Mouse (Mus musculus) CD8-positive naive resting alpha-beta T cell, adult 2 months (primary cell): ENCODE data around the gene Lrmda.

Source experiments
- DNase-seq, 2 experiments: peaks; one replicate each; pipeline ENCODE4 v3.0.0; 2022; ENCODE audit warnings: low read depth in 2 of 2, low spot score in 2 of 2

Gene Lrmda

DNA sequence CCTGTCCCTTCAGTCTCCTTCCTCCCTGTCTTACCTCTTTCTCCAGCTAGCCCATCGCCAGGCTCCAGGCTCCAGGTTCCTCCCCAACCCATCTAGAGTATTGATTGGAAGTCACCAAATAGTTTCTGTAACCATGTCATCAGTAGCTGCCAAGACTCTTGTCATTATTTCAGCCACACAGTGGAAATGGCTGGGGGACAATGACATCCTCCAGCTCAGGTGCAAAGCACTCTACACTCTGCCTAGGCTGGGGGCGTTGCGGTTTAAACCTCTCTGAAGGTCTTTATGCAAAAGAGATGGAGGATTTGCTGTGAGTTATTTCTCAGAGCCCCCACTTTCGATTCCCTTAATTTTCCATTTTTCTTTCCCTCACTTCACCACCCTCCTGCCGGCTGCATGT, 287.2 kb downstream of the Lrmda start:
- no peak for DNase-seq

DNA sequence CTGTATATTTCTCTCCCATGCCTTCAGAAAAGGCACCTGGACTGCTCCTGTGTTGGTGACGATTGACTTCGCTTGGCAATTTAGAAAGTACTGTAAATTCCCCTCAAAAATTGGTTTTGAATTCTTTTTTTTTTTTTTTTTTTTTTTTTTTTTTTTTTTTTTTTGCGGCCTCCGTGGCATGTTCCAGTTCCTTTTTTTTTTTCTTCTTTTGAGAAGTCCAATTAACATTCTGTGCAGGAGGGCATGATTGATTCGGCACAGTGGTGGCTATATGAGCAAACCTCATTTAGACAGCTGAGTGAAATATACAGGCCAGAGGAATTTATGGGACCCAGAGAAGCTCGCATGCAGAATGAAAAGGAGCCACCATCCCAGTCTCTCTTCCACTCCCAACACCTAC, 288.5 kb downstream of the Lrmda start:
- no peak for DNase-seq

DNA sequence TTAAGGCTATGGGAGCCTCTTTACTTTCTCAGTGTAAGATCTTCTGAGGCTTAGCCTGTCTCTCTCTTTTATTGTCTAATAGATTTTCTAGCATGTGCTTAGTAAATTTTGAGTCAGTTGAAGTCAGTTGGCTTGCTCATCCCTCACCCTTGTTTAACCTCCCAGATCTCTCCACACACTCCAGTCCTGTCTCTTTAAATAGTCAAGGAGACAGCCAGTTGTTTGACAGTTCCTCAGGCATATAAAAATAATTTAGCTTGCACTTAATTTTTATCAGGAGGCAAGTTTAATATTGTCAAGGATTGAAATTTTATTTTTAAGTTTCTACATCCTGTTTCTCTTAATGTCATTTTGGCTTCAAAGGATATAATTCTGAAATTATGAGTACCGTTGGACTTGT, 303.5 kb downstream of the Lrmda start:
- DNase-seq: no peak

DNA sequence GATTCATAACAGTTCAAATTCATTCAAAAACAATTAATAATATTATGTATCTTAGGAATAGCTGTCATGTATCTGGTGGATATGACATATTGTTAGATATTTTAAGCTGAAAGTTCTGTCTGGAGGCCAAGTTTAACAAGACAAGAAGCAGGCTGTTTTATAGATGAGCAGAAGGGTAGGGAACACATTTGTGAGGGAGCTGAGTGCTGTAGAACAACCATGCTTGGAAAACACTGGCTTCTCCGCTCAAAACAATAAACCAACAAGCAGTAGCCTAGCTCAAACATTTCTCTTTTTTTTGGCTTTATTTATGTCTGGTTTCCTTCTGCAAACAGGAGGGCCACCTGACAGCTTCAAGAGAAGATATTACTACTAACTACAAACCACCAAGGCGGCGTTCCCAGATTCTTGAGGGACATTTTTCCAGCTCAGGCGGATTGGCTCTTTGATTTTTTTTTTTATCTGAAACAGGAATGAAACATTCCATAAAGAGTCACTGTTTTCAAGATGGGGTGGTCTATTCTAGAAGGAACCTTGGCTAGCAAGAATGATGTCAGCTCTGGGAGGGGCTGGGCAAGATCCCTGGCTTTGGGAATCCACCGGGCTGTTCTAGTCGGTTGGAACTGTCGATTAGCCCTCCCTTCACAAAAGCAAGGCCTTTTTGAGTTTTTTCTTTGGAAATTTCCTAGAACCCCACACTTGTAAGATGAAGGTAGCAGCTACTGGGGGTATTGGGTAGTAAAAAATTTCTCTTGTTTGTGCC, 304.2 kb downstream of the Lrmda start:
- no peak for DNase-seq

DNA sequence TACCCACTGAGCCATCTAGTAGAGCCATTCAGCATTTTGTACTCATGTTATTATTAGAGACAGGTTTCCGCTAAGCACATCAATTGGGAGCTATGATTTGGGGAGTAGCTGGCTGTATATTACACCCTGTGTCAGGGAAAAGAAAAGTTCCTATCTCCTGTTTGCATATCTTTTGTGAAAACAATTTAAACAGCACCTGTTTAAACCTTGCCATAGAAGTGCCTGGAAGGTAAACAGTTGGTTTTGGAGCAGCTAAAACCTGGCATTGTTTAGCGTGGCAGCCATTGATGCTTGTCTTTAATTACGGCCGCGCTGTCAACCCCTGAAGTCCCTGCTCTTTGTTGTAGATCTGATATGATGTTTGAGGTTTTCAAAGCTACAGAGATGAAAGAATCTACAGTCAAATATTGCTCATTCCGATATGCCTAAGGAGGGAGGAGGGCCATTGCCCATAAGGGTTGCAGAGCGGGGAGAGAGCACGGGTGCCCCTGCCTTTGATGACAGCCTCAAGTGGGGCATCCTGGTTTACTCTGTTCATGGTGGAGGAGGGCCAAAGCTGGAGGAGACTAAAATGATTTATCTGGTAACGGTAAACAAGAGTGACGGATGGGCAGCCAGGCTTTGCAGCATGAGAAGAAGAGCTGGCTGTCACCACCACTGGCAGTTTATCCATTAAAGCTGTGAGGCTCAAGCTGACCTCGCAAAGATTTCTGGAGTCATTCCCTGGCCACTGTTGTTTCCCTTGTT, 306.9 kb downstream of the Lrmda start:
- DNase-seq: no peak

DNA sequence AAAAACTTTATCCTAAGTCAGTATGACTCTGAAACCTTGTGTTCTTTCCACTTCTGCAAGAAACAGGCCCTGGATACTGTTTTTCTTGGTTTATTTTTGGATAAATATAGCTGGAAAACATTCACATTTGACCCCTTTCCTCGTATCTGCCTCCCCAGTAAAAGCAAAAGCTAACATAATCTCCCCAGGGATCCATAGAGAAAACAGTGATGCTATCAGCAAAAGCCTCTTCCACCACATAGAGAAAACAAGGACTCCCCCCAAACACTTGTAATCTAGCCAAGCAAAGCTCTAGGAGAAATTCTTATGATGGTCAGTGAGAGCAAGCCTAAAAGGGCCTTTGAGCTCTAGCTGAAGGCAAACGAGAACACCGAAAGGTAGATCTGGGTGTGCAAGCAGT, 309.7 kb downstream of the Lrmda start:
- DNase-seq: no peak

DNA sequence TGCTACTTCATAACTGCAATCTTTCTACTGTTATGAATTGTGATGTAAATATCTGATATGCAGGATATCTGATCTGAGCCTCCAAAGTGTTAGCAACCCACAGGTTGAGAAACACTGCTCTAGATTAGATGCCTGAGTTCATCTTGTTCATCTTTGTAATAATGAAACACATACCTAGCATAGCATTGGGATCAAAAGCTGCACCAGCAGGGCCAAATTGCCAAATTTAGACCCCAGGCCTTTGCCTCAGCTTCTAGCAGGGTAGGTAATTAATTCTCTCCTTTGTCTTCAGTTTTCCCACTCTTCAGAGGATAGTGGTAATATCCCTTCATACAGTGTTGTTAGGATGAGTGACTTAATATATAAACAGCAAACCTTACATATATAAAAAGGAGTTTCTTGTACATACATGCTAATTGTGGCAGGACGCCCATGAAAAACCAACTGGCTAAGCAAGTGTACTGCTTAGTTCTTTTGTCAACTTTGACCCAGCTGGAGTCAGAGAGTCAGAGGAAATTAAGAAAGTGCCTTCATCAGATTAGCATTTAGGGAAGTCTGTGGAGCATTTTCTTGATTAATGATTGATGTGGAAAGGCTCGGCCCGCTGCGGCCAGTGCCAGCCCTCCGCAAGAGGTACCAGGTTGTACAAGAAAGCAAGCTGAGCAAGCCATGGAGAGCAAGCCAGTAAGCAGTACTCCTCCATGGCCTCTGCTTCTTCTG, 315.7 kb downstream of the Lrmda start:
- DNase-seq: no peak

DNA sequence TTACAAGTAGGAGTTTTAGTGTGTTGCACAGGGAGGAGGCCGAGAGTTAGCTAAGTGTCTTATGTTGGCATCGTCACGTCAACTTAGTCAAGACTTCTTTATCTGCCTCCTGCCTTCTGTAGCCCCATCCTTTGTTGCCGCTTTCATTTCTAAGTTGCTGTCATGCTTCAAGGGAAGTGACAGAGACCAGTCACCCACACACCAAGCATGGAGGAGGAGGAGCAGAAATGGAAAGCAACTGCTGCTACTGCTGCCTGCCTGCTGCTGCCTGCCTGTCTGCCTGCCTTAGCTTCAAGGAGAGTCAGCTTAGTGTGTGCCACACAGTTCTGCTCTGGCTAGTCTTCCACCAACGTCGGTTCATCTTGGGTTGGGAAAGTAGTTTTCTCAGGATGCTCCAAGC, 319.7 kb downstream of the Lrmda start:
- no peak for DNase-seq

DNA sequence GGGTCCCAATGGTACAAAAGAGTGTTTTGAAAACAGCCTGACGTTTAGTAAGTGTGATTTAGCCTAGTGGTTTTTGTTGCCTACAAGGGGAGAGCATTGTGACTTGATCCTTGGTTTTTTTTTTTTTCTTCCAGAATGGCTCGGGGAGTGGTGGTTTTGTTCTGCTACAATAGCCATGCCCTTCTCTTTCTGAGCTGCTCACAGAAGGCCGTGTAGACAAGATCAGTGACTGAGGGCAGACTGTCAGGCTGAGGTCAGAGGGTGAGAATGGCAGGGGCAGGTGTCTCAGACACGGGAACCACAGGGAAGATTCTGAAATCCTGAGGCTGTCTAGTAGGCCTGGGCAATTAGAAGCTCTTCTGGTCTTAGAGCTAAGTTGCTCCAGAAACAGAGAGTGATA, 323.8 kb downstream of the Lrmda start:
- no peak for DNase-seq

DNA sequence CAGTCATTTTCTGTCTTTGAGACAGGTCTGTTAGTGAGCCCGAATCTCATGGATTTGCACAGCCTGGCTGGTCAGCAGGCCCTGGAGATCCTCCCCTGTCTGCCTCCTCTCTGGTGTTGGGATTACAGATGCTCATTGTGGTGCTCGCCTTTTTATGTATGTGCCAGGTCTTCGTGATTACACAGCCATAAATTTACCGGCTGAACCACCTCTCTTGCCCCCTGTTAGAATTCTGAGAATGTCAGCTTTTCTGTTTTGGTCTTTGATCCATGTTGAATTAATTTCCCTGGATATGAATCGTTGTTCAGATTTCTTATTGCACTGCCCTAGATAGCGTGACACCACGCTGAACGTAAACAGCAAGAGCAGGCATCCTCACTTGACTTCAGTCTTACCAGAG, 325.7 kb downstream of the Lrmda start:
- DNase-seq: no peak

DNA sequence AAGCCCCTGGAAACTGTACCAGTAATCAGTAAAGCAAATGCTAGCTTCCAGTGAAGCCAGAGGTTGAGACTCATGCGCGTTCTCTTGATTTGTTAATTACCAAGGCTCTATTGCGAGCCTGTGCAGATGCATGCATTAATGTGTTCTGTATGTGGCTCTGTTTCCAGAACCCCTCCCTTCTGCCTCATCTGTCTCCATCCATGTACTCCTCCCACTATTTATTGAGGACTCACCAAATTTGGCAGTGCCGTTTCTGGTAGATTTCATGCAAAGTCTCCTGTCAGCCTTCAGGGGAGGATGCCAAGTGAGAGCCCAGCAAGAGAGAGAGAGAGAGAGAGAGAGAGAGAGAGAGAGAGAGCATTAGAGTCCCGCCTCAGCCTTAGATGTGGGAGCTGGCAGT, 334.1 kb downstream of the Lrmda start:
- DNase-seq: no peak

DNA sequence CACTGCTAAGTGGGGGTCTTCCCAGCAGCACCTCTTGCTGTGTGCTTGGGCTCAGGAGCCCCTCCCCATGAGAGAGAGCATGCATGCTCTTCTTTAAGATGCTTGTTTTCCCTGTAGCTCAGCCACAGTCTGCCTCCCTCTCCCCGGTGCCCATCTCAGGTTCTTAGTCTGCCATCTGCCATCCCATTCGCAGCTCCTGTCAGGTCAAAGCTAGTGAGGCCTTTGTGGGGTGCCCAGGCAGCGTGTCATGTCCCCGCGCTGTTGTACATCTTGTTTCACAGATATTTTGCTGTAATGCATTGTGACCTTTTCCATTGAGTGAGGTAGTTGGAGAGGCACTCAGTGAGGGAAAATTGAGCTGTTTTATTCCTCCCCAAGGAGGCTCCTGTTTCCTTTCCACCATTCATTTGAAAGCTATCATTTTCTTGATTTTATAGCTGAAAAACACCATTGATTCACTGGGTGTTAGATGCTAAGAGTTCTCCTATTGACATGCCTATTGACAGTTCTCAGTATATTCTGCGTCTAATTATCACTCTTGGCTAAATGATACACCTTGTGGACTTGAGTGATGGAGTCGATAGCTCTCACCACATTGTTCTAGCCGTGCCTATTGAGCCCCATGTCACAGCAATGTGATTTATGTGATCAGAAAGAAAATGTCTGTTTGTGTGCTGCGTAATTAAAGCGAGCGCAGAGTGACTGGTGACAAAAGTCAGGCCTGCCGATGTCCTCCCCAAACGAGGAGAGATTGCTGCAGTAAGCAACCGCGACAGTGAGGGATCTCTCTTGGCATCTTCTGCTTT, 335.5 kb downstream of the Lrmda start:
- DNase-seq: no peak

DNA sequence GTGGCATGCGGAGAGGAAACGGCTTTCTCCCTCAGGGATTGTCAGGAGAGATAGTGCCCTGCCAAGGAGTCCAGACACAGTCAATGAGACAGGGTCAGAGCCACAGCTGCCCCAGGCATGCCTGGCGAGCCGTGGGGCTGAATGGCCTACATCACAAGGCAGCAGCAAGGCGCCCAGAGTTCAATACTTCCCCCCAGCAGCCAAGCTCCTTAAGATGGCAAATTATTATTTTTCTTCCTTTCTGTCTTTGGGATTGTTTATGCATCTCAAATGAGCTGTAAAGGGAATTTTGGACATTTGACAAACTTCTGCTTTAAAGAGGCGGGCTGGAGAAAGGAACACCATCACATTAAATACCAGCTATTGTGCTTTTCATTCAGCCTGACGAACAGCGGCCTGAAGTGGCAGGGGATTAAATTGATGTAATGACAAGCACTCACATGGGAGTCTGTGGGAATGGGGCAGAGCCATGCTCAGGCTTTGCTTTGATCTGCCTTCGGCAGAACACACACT, 338.5 kb downstream of the Lrmda start:
- no peak for DNase-seq

DNA sequence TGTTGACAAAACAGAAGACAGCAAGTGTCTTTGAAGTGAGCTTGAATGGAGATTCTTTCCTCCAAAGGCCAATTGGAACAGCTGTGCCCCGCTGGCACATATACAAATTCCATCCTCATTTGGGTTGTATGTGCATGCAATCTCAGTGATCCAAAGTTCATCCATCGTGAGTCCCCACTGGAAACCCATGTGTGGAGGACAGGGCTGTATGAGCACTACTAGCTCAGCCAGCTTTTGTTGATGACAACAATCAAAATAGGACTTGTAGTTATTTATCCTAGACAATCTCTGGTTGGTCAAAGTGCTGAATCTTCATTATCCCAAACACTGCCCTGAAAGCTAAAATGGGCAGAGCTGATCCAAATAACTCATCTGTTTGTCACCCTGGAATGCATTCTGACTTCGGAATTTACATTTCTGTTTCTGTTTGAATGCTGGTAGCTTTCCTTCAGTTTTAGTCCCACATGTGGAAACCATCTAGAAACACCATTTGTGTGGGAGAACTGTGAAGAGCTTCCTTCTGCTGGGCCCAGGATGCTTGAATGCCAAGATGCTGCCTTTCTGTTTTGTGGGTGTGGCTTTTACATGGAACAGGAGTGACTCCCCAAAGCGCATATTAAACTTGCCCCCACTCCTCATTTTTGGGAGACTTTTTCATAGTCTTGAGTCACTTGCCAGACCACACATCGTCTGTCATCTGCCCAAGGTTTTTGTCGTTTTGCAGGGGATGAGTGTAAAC, 344.7 kb downstream of the Lrmda start:
- DNase-seq: no peak

DNA sequence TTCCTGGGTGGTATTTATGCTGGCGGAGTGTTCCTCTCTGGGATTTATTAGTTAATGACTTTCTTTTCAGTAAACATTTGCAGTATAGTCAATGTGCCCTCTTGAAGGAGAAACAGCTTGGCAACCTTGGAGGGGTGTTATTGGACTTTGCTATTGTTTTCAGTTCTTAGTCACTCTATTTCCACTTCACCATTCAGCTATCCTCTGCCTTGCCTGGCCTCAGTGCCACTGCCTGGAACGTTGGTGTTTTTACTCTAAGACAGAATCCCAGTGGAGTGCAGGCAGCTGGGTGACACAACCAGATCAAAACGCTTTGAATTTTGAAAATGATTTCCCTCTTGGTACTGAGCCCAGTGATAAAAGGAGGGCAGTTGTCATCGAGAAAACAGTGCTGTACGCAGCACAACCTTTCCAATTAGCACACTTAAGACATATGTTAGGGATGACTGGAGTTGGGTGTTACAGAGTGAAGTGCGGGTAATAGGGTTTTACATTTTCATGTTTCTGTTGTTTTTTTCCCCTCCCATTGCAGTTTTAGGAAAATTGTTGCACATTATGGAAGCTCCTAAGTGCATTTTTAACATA, 345.4 kb downstream of the Lrmda start:
- DNase-seq: no peak

DNA sequence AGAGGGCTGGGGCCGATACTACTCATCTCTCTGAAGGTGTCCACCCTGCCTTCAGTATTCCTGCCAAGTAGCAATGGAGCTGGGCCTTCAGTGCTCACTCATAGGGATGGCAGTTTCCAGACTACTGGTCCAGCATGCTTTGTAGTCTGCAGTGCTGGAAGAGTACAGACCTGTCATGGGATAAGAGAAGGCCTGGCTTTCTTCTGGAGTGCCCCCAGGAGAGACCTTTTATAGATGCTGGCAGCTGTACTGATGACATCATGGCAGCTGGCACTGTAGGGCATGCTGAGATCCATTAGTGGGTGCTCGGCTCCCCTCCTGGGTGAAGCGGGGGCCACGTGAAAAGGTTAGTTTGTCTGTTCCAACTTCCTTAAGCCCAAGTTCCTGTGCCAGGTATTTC, 348.1 kb downstream of the Lrmda start:
- no peak for DNase-seq

DNA sequence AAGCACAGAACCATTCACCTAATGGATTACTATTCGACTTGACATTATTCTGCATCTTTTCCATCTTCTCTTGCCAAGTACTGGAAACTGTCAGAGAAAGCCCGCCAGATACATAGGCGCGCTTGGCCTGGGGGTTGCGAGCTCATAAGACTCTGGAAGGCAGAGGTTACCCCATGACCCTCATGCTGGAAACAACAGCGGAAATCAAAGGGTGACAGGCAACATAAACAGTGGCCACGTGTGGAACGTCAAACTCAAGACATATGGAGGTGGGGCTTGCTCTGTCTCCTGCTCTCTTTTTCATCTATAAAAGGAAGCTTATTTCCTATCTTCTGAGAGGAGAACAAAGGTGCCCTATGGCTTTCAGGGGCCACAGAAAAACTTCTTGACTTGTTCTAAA, 351.6 kb downstream of the Lrmda start:
- no peak for DNase-seq

DNA sequence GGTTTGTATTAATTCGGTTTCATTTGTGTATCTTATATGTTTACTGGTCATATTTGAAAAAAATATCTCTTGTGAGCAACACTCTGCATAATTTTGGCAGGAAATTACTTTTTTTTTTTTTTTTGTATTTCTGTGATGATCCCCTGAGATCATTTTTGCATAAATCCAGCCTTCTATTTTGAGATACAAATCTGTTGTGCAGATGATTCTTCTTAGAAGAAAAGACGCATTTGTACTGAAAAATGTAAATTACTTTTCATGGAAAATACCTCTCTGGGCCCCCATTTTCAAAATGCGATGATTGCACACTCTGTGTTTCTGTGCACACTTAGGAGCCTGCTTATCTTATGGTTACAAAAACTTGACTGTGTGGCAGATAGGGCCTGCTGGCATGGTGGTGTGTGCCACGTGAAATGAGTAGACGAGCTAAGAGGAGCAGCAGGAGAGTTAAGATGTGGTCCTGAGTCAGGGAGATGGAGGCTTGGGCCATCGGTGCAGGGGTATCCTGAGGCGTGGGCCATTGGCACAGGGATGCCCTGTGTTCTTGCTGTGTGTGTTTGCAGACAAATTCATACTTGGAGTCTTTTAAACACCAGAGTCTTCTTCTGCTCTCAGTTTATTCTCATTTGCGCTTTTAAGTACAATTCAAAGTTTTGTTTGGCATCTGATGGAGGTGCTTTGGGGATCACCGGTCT, 353.3 kb downstream of the Lrmda start:
- no peak for DNase-seq

DNA sequence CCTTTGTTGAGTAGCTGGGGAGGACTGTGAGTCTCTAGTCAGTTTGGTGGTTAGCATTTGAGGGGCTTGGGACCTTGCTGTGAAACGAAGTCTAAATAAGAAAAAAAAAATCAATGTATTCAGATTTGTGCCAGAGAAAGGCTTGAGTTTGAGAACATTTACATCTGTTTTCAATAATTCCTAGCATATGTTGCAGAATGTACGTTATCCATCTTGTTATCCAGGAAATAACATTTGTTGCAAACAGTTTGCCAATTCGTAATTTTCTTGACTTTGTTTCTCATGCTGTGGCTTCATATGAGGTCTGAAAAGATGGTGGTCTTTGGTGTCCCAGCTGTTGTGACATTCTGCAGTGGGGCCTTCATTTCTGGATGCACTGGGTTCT, 353.8 kb downstream of the Lrmda start:
- DNase-seq: no peak

DNA sequence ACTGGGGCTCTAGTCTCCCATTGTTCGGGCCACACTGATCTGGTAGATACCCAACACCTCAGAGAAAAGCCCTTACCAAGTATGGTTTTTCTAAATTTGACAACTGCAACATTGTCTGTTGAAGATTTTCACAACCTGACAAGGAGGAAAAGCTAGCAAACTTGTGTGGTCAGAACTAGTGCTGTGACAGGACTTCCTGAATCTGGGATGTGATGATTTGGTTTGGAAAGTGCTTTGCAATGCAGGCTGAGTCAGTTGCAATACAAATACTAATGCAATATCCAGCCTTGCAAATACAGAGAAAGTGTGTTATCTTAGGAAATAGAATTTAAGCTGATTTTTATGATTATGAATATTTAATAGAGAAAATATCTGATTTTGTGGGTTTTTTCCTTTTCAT, 357.6 kb downstream of the Lrmda start:
- DNase-seq: no peak
